Mouse (Mus musculus) limb, embryonic 11.5 days (tissue): ENCODE results near the gene Scamp4. TPM values are rescaled to one million over a fixed set of nuclear protein-coding genes. Genes with fewer than 3 reads are reported as not detected.

Source experiments
- ATAC-seq: fragments of 200-750 bp; cut with Nextera tagmentation; 2 replicates; pipeline ENCODE4 v1.8.0; 2017; ENCODE audit warnings: low read depth; ENCODE audit not compliant: insufficient number of reproducible peaks, low FRiP score, low TSS enrichment
- DNase-seq: peaks from one replicate; pipeline ENCODE4 v3.0.0-alpha.2; 2015; ENCODE audit warnings: low spot score
- H3K27ac ChIP-seq: fragments of 300-500 bp; sonication (generic); replicated peaks from 2 replicates; pipeline ENCODE4 v1.5.1; 2014; ENCODE audit warnings: low read depth, mild to moderate bottlenecking, low read length
- H3K27me3 ChIP-seq: fragments of 300-500 bp; sonication (generic); 2 replicates; pipeline ENCODE4 v1.6.1; 2014; ENCODE audit warnings: mild to moderate bottlenecking, low read length, mixed read lengths; ENCODE audit not compliant: control insufficient read depth, insufficient read depth
- H3K36me3 ChIP-seq: fragments of 300-500 bp; sonication (generic); 2 replicates; pipeline ENCODE4 v1.6.1; 2014; ENCODE audit warnings: mild to moderate bottlenecking, low read length, moderate library complexity, mixed read lengths; ENCODE audit not compliant: control insufficient read depth, insufficient read depth
- H3K4me1 ChIP-seq: fragments of 300-500 bp; sonication (generic); 2 replicates; pipeline ENCODE4 v1.6.1; 2014; ENCODE audit warnings: low read length, mixed read lengths; ENCODE audit not compliant: control insufficient read depth, insufficient read depth
- H3K4me2 ChIP-seq: fragments of 300-500 bp; sonication (generic); 2 replicates; pipeline ENCODE4 v1.6.1; 2014; ENCODE audit warnings: low read depth, mild to moderate bottlenecking, moderate library complexity; ENCODE audit not compliant: severe bottlenecking
- H3K4me3 ChIP-seq: fragments of 300-500 bp; sonication (generic); 2 replicates; pipeline ENCODE4 v1.5.1; 2014; ENCODE audit warnings: low read depth, low read length
- H3K9ac ChIP-seq: fragments of 300-500 bp; sonication (generic); 2 replicates; pipeline ENCODE4 v1.6.1; 2014; ENCODE audit warnings: mild to moderate bottlenecking, low read length
- H3K9me3 ChIP-seq: fragments of 300-500 bp; sonication (generic); 2 replicates; pipeline ENCODE4 v1.6.1; 2016; ENCODE audit warnings: low read length; ENCODE audit not compliant: control insufficient read depth
- WGBS: fragments of 180-500 bp; shearing (Covaris S2); extraction: QIAGEN DNeasy Blood & Tissue Kit; methylation state at CpG from one replicate; pipeline ENCODE4 v1.1.7; 2014; 5-methylcytosine and 5-hydroxymethylcytosine counted together
- polyA plus RNA-seq: library from polyadenylated mRNA; unstranded; fragments of >200 nt; fragmentation: Nextera tagmentation; extraction: Ambion mirVana; gene quantifications from 2 replicates; pipeline ENCODE4 v1.2.1, GENCODE M21; 2014

Scamp4 gene
- polyA plus RNA-seq, 1 experiment from 2014 or later, result 73.0 TPM

DNA sequence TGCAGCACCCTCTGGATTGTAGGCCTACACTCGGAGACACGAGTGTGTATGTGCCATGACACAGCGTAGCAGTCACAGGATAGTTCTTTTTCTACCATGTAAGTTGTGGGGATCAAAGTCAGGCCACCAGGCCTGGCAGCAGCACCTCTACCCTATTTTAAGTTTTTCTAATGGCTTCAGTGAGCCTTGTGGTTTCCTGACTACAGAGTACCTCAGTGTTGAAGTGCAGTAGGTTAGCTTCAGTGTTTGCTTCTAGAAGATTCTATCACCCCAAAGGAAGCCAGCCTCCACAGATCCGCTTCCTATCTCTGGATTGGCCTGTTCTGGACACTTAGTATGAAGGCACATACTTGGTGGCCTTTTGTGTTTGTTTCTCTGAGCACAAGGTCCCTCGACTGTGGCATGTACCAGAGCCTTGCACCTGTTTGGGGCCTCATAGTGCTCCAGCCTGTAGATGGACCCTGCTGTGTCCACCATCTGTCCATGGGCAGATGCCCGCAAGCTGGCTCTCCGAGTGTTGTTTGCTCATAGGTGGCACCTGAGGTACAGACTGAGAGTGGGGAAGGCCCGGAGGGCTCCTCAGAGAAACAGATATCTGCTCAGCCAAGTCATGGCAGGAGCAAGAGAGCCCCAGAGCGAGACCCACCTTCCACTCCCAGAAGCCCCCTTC lies 7.6 kb downstream of the Scamp4 start:
- Histone ChIP-seq H3K4me3 (0 out of 2 replicates have a peak overlapping the region, but pooled peaks have one; percentile 1), H3K9me3 (no peaks in the 10 kb centered on the region), H3K4me2 (no peak overlapping the region), H3K9ac (no peak overlapping the region), H3K4me1 (no peaks in the 10 kb centered on the region), H3K27ac (no peak overlapping the region), H3K27me3 (no peaks in the 10 kb centered on the region), H3K36me3 (peaks cover 34% of the 10 kb centered on the region)
- no peak for DNase-seq
- no peak for ATAC-seq
- 92% methylated on average over 9 of the region's 9 CpGs for WGBS

DNA sequence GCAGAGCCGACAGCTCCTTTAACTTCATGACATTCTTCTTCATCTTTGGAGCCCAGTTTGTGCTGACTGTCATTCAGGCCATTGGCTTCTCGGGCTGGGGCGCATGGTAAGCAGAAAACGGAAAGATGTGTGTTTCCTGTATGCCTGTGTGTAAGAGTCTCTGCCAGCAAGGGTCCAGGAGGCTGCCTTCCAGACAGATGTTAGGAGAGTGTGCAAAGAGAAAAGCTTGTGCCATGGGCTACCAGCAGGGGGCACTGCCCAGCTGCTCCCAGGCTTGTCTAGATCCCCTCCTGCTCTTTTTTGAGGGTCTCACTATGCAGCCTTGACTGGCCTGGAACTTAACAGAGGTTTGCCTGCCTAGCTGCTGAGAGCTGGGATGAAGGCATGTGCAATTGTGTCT lies 8.4 kb downstream of the Scamp4 start:
- Histone ChIP-seq H3K4me2 (no peak overlapping the region), H3K27me3 (no peaks in the 10 kb centered on the region), H3K9me3 (no peaks in the 10 kb centered on the region), H3K9ac (no peak overlapping the region), H3K4me1 (no peaks in the 10 kb centered on the region), H3K4me3 (no peak overlapping the region), H3K36me3 (peaks cover 37% of the 10 kb centered on the region), H3K27ac (no peak overlapping the region)
- 77% methylated on average over 4 of the region's 4 CpGs for WGBS
- peak; percentile 72 for DNase-seq
- no peak for ATAC-seq

DNA sequence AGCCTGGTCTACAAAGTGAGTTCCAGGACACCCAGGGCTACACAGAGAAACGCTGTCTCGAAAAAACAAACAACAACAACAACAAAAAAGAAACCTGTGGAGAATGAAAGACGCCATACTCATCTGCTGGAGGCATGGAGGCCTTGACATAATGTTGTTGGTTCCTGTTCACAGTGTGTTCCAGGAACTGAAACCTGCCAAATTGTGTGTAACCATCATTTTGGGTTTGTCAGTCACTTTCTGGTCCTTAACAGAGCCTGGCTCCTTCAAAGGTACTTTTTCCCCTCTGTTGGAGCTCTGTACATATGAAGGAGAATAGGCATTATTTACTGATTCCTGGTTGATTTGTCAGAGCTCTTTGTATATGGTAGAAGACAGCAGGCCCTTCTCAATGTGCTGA lies 9.2 kb downstream of the Scamp4 start:
- Histone ChIP-seq H3K4me1 (no peaks in the 10 kb centered on the region), H3K9me3 (no peaks in the 10 kb centered on the region), H3K36me3 (peaks cover 31% of the 10 kb centered on the region), H3K27ac (no peak overlapping the region), H3K4me3 (no peak overlapping the region), H3K9ac (no peak overlapping the region), H3K27me3 (no peaks in the 10 kb centered on the region), H3K4me2 (no peak overlapping the region)
- WGBS, result 93% methylated on average over 3 of the region's 3 CpGs
- ATAC-seq, result no peak
- DNase-seq, result no peak

DNA sequence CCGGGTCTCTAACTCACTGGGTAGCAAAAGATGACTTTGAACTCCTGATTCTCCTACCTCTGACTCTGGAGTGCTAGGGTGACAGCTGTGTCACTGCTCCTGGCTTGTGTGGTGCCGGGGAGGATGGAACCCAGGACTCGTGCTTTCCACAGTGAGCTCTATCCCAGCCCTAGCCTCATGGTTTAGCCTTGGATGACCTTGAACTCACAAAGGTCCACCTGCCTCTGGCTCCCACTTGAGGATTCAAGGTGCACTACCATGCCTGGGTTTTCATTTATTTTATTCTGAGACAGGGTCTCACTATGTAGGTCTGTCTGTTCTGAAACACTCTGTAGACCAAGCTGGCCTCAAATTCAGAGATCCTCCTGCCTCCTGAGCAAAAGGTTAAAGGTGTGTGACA lies 11.1 kb downstream of the Scamp4 start:
- H3K27ac ChIP-seq, result no peak overlapping the region
- WGBS, result 81% methylated on average over 3 of the region's 3 CpGs
- H3K9me3 ChIP-seq, result no peaks in the 10 kb centered on the region
- no peaks in the 10 kb centered on the region for H3K27me3 ChIP-seq
- H3K36me3 ChIP-seq, result peaks cover 24% of the 10 kb centered on the region
- DNase-seq (no peak), ATAC-seq (no peak)
- no peak overlapping the region for H3K4me2 ChIP-seq
- H3K4me3 ChIP-seq, result no peak overlapping the region
- H3K9ac ChIP-seq, result no peak overlapping the region
- H3K4me1 ChIP-seq, result no peaks in the 10 kb centered on the region

DNA sequence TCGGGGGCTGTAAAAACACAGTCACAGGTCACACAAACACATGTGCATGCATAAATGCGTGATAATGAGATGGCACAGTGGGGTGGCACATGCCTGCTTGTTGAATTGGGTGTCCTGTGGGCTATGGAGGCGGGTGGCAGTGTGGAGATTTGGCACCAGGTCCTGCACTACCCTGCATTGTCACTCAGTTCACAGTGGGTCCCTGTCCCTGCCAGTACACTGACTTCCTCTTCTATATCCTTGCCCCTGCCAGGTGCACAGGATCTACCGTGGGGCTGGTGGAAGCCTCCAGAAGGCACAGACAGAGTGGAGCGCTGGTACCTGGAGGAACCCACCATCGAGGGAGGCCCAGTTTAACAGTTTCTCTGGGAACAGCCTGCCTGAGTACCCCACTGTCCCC lies 11.7 kb downstream of the Scamp4 start:
- WGBS, result 91% methylated on average over 6 of the region's 6 CpGs
- H3K9me3 ChIP-seq, result no peaks in the 10 kb centered on the region
- H3K9ac ChIP-seq, result no peak overlapping the region
- no peaks in the 10 kb centered on the region for H3K27me3 ChIP-seq
- ATAC-seq, result no peak
- H3K4me2 ChIP-seq, result no peak overlapping the region
- no peak overlapping the region for H3K27ac ChIP-seq
- H3K36me3 ChIP-seq, result peaks cover 23% of the 10 kb centered on the region
- no peaks in the 10 kb centered on the region for H3K4me1 ChIP-seq
- H3K4me3 ChIP-seq, result no peak overlapping the region
- no peak for DNase-seq

DNA sequence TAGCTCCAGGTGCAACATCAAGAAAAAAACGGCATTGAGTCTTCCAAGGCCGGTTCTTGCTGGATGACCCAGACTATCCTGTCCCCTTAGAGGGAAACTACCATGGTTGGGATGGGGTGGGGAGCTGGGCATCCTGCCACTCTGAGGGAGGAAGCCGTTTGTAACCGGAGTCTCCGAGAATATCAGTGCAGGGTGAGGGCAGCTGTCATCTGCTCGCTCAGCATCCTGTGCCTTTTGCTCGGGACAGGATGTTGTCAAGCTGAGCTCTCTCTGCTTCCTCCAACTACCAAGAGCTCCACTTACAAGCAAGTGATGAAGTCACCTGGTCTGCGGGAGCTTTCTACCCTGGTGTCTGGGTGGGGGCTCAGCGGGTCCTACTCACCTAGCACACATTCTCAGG lies 15.5 kb downstream of the Scamp4 start:
- H3K4me2 ChIP-seq, result no peak overlapping the region
- DNase-seq (no peak), ATAC-seq (no peak)
- no peaks in the 10 kb centered on the region for H3K9me3 ChIP-seq
- no peak overlapping the region for H3K4me3 ChIP-seq
- H3K9ac ChIP-seq, result no peak overlapping the region
- no peak overlapping the region for H3K27ac ChIP-seq
- H3K4me1 ChIP-seq, result peaks cover 5% of the 10 kb centered on the region; the same call in 1 of the 2 replicates
- H3K36me3 ChIP-seq, result peaks cover 15% of the 10 kb centered on the region
- no peaks in the 10 kb centered on the region for H3K27me3 ChIP-seq
- WGBS, result 74% methylated on average over 9 of the region's 9 CpGs

DNA sequence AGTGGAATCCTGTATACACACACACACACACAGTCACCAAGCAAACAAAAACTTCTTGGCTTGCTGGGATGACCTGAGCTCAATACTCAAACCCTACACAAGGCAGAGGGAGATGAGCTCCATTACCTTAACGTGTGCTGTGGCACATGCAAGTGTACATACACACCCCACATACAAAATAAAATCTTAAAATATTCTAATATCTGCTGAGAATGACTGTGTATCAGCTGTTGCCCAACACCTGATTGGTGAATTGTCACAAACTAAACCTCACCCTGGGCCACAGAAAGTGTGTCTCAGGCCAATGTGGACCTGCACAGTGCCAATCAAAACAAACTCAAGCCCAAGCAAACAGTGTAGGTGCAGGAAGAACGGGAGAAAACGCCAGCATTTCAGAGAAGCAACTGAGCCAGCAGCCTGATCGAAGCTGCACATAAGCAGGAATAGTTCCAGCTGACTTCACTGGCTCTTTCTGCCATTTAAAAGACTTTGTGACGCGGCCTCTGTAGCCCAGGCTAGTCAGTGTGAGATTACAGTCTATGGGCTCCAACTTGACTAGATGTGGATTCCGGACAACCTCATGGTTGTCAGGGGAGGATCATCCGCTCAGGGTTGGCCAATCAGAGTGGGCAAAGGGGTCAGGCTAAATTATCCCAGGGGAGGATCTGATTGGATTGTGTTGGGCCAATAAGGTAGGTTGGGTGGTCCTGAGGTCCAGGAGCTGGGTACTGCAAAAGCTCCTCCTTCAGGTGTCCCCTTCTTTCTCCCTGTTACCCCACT lies 17.0 kb downstream of the Scamp4 start:
- Histone ChIP-seq H3K9ac (no peak overlapping the region), H3K9me3 (no peaks in the 10 kb centered on the region), H3K36me3 (peaks cover 9% of the 10 kb centered on the region; the same call in 1 of the 2 replicates), H3K27me3 (no peaks in the 10 kb centered on the region), H3K4me2 (no peak overlapping the region), H3K27ac (no peak overlapping the region), H3K4me1 (peaks cover 15% of the 10 kb centered on the region), H3K4me3 (no peak overlapping the region)
- 36% methylated on average over 8 of the region's 8 CpGs for WGBS
- no peak for ATAC-seq
- no peak for DNase-seq

DNA sequence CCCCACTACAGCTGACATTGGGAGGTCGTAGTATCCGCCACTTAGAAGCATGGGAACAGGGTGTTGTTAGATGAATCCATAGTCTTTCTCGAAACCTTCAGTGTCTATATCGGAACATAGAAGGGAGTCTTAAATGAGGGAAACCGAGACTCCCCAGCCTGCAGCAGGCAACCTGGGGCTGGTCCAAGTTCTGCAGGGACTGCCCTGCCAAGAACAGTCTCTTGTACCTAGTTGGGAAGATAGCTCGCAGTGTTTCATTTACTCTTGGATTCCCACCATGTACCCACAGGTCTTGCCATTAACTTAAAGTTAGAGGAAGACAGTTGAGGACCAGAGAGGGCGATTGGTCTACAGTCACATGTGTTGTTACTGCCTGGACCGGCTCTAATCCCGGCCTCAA lies 17.7 kb downstream of the Scamp4 start:
- Histone ChIP-seq H3K4me2 (no peak overlapping the region), H3K4me1 (peaks cover 17% of the 10 kb centered on the region), H3K4me3 (no peak overlapping the region), H3K9me3 (no peaks in the 10 kb centered on the region), H3K36me3 (peaks cover 2% of the 10 kb centered on the region; the same call in 1 of the 2 replicates), H3K9ac (no peak overlapping the region), H3K27me3 (no peaks in the 10 kb centered on the region), H3K27ac (no peak overlapping the region)
- ATAC-seq (no peak), DNase-seq (no peak)
- WGBS, result 84% methylated on average over 9 of the region's 9 CpGs
